ENCODE assay signal across 19 mouse cellular contexts in the genomic region with DNA sequence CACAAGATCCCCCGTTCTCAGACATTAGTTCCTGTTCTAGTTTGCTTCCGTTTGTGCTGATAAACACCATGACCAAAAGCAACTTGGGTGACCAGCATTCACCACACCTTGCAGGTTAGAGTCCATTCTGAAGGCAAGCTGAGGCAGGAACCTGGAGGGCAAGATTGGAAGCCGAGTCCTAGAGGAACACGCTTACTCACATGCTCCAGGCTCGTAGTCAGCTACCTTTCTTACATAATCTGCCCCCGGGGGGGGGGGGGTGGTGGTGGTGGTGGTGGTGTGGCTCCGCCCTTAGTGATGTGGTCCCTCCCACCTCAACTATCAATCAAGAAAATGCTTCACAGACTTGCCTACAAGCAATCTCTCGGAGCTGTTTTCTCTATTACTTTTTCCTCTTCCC.
DNase-seq lines count a peak whose midpoint lies in the region; ATAC-seq and TF ChIP-seq lines count a peak whose summit lies in the region.
"Had no signal": no experiment of that assay in that cellular context is flagged by ENCODE, and none has a peak within 500 bp of the region (broad histone marks: within the 10 kb centered on the region; RNA-seq: fewer than 3 reads in every experiment).

No protein-coding gene starts in this region.

- peak; percentile 5 to 32 for DNase-seq in lung, adult 18-20 months
- no peak for DNase-seq in lung, postnatal 14 days
- DNase-seq in urinary bladder, adult 2 months (ENCODE audit: low spot score): peak; percentile 24
- DNase-seq in urinary bladder, postnatal 25 days (ENCODE audit: low spot score): no peak
- DNase-seq in liver, postnatal 0 days: peak; percentile 26
- DNase-seq in yolk sac, embryonic 10.5 days (ENCODE audit: low spot score): peak; percentile 53
- DNase-seq in midbrain, postnatal 0 days (ENCODE audit: low spot score): no peak
- DNase-seq: adrenal gland, adult 2 months; adrenal gland, postnatal 25 days; cerebellum, adult 18-20 months; cerebellum, adult 9-11 months; cerebellum, postnatal 36 days; gastrocnemius, adult 2 months; gastrocnemius, postnatal 25 days had no signal

- no peak overlapping the region for H3K9ac ChIP-seq in liver, postnatal 0 days (replicated peaks)
- no peak overlapping the region for H3K9ac ChIP-seq in midbrain, postnatal 0 days (replicated peaks; ENCODE audit: low read length, poor library complexity, severe bottlenecking)
- H3K9ac ChIP-seq: embryonic facial prominence, embryonic 13.5 days; heart, embryonic 12.5 days had no signal

- WGBS in liver, postnatal 0 days (ENCODE audit: insufficient replicate concordance): 57% methylated on average over 7 of the region's 8 CpGs
- 85% methylated on average over 8 of the region's 8 CpGs for WGBS in midbrain, postnatal 0 days

- no peak overlapping the region for H3K4me2 ChIP-seq in liver, postnatal 0 days (ENCODE audit: low read depth, low read length)
- no peak overlapping the region for H3K4me2 ChIP-seq in midbrain, postnatal 0 days (ENCODE audit: low read depth, low read length, poor library complexity, severe bottlenecking)
- H3K4me2 ChIP-seq: embryonic facial prominence, embryonic 13.5 days; heart, embryonic 12.5 days had no signal

- no peaks in the 10 kb centered on the region for H3K27me3 ChIP-seq in liver, postnatal 0 days (ENCODE audit: insufficient read depth, low read length)
- no peaks in the 10 kb centered on the region for H3K27me3 ChIP-seq in midbrain, postnatal 0 days (ENCODE audit: insufficient read depth, low read length)
- H3K27me3 ChIP-seq: embryonic facial prominence, embryonic 13.5 days; heart, embryonic 12.5 days had no signal

- H3K27ac ChIP-seq in liver, postnatal 0 days (ENCODE audit: low read depth): no peak overlapping the region
- H3K27ac ChIP-seq in midbrain, postnatal 0 days (ENCODE audit: low read depth, low read length): no peak overlapping the region
- H3K27ac ChIP-seq: embryonic facial prominence, embryonic 13.5 days; forebrain, embryonic 10.5 days; gastrocnemius, adult 2 months; hindbrain, embryonic 10.5 days had no signal

- TF ChIP-seq EP300 in liver, postnatal 0 days (IDR thresholded peaks at IDR 0.05; ENCODE audit: low read depth): no peak

- H3K4me1 ChIP-seq in liver, postnatal 0 days (ENCODE audit: insufficient read depth): peaks cover 20% of the 10 kb centered on the region
- 0 out of 2 replicates have a peak, but pooled peaks cover 7% of the 10 kb centered on the region for H3K4me1 ChIP-seq in midbrain, postnatal 0 days (ENCODE audit: insufficient read depth, low read length)

- no peaks in the 10 kb centered on the region for H3K36me3 ChIP-seq in liver, postnatal 0 days (replicated peaks; ENCODE audit: insufficient read depth, low read length)
- no peaks in the 10 kb centered on the region for H3K36me3 ChIP-seq in midbrain, postnatal 0 days (ENCODE audit: insufficient read depth, low read length)
- H3K36me3 ChIP-seq: embryonic facial prominence, embryonic 13.5 days; forebrain, embryonic 10.5 days; heart, embryonic 12.5 days; hindbrain, embryonic 10.5 days had no signal

- no peak for TF ChIP-seq CTCF in liver, postnatal 0 days (IDR thresholded peaks at IDR 0.05; ENCODE audit: low read depth)
- TF ChIP-seq CTCF in midbrain, postnatal 0 days (IDR thresholded peaks at IDR 0.05): no peak

- ATAC-seq in liver, postnatal 0 days: peak; percentile 33; the same call in 1 of the 2 replicates
- no peak for ATAC-seq in midbrain, postnatal 0 days (ENCODE audit: low FRiP score)
- ATAC-seq: forebrain, embryonic 14.5 days had no signal

- no peak overlapping the region for H3K4me3 ChIP-seq in liver, postnatal 0 days (ENCODE audit: low read depth, low read length)
- H3K4me3 ChIP-seq in midbrain, postnatal 0 days (ENCODE audit: low read depth, low read length): no peak overlapping the region
- H3K4me3 ChIP-seq: embryonic facial prominence, embryonic 13.5 days; forebrain, embryonic 10.5 days; gastrocnemius, adult 2 months; heart, embryonic 12.5 days; hindbrain, embryonic 10.5 days had no signal

- H3K9me3 ChIP-seq in liver, postnatal 0 days (ENCODE audit: low read length): no peaks in the 10 kb centered on the region
- H3K9me3 ChIP-seq in midbrain, postnatal 0 days (ENCODE audit: low read length): no peaks in the 10 kb centered on the region
- H3K9me3 ChIP-seq: embryonic facial prominence, embryonic 13.5 days; forebrain, embryonic 10.5 days; heart, embryonic 12.5 days; hindbrain, embryonic 10.5 days had no signal

Comparison
In these comparisons a context has a peak if more than half of its experiments do, and no peak if none do; other contexts are left out.
1. DNase-seq: peak in lung, adult 18-20 months (2 of 2), urinary bladder, adult 2 months (single experiment), liver, postnatal 0 days (single experiment) and yolk sac, embryonic 10.5 days (single experiment); none in lung, postnatal 14 days (single experiment), urinary bladder, postnatal 25 days (single experiment) and midbrain, postnatal 0 days (single experiment).